Mouse (Mus musculus): ENCODE results near the gene Inpp4b.

Inpp4b gene

GRCm38 (mm10) chr8:81844104-81844982 lies 502.0 kb downstream of the Inpp4b start:
- DNase-seq (ENCODE audit: low spot score) = no peak

GRCm38 (mm10) chr8:81847929-81848328 lies 505.6 kb downstream of the Inpp4b start:
- DNase-seq (ENCODE audit: low spot score) = no peak

- no peak for DNase-seq (ENCODE audit: low spot score)
These were observed 507.6 kb downstream of the Inpp4b start for GRCm38 (mm10) chr8:81849976-81850375.

- DNase-seq (ENCODE audit: low spot score) = no peak
These were observed 510.8 kb downstream of the Inpp4b start for GRCm38 (mm10) chr8:81853184-81853583.

GRCm38 (mm10) chr8:81854543-81854942 lies 512.2 kb downstream of the Inpp4b start:
- no peak for DNase-seq (ENCODE audit: low spot score)

DNA sequence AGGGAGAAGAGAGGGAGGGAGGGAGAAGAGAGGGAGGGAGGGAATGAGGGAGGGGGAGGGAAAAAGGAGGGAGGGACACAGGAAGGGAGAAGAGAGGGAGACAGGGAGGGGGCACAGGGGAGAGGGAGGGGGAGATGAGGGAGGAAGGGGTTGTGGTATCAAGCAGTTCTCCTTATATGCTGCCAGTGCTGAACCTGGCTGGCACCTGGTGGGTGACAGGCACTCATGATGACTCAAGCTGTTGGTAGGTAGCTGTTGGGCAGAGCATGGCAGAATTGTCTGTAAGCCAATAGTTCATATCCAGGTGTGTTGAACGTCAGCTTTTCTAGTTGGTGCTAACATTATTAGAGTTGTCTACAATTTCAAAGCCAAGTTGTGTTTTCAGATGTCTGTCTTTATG lies 512.7 kb downstream of the Inpp4b start:
- no peak for DNase-seq (ENCODE audit: low spot score)

GRCm38 (mm10) chr8:81856120-81856519 lies 513.8 kb downstream of the Inpp4b start:
- DNase-seq (ENCODE audit: low spot score) = no peak

GRCm38 (mm10) chr8:81856608-81857007 lies 514.3 kb downstream of the Inpp4b start:
- no peak for DNase-seq (ENCODE audit: low spot score)

DNA sequence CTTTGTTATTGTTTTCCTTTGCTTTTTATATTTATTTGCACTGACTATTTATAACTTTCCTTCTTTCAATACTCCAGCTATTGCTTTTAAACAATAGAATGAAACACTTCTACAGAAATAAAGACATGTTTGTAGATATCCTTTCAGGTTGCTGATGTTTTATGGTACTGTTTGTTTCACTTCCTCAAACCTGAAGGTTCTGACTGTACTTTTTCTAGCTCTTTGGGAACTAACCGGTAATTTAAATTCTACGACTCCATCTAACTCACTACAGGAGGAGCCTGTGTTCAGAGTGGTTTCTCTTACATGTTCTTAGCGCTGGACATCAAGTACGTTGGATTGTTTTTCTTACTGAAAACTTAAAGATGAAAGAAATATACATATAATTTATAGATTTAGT lies 516.0 kb downstream of the Inpp4b start:
- no peak for DNase-seq (ENCODE audit: low spot score)

DNA sequence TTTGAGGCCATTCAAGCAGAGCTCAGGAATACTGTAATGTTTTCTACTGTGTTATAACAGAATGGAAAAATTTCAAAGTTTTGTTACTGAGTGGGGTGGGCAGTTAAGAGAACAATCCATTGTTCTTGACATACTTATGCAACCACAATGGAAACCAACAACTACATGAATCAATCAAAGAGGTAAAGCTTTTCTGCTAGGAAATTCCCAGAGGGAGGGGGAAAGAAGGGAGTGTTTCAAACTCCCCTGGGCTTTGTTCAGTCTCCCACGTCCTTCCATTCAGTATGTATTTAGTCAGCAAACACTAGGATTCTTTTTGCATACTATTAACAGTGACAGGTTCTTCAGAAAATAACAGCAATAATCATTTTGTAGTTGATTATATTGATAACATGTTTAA lies 517.4 kb downstream of the Inpp4b start:
- DNase-seq (ENCODE audit: low spot score) = no peak

DNA sequence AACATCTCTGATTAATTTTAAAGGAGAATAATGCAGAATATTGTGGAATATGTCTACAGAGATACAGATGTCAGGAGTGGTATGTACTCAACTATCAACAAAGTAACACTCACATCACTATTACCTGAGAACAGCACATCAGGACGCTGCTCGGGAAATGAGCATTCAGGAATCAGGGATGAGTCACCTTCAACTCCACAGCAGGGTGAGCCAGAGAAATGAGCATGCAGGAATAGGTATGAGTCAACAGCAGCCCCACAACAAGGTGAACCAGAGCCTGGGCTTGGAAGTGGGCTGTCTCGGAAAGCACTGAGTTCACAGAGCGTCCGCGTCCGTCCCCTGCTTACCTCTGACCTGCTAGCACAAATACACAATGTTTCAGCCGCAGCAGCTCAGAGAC lies 519.0 kb downstream of the Inpp4b start:
- DNase-seq (ENCODE audit: low spot score) = no peak

DNA sequence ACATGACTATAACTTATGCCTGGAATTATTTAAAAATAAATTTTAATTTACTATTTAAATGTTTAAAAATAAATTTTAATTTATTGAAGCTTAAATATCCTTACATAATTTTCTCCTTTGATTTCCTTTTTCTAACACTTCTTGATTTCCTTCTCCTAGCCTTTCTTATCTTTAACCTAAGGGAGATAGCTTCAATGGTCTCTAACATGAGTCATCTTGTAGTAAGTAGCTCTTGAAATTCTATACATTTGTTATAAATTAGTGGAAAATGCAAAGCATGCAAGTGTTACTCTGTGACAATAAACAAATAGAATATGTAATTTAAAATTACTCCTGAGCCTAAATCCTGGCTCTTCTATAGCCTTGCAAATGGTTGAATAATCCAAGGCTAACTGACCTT lies 520.4 kb downstream of the Inpp4b start:
- DNase-seq (ENCODE audit: low spot score) = no peak

DNA sequence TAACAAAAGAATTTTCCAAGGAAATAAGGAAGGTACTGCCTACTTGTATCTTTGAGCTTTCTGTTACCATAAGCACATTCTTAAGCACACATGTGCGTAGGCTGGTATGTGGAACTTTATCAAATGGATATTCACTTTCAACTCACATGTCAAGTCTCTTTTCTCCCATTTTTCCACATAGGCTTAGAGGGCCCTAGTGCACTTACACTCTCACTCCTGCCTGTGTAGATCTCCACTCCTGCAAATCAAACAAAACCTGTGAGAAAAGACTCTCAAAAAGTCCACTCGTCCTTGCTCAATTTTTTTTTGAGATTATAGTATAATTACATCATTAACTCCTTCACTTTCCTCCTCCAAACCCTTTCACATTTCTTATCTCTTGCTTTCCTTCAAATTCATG lies 522.0 kb downstream of the Inpp4b start:
- DNase-seq (ENCODE audit: low spot score) = no peak

DNA sequence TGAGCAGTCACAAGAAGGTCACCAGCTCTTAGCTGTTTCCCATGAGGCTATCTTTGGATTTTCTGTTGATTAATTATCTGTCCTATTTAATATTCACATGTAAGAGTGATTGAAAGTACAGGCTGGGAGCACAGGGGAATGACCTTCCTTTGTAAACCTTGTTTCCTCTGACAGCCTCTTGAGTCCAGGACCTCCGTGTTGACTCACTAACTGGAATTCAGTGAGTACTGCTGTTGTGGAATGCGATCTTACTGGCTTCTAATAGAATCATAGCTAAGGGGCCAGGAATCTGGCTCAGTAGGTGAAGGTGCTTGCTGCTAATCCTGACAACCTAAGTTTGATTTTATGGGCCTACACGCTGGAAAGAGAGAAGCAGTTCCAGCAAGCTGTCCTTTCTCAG lies 523.3 kb downstream of the Inpp4b start:
- DNase-seq (ENCODE audit: low spot score) = no peak

DNA sequence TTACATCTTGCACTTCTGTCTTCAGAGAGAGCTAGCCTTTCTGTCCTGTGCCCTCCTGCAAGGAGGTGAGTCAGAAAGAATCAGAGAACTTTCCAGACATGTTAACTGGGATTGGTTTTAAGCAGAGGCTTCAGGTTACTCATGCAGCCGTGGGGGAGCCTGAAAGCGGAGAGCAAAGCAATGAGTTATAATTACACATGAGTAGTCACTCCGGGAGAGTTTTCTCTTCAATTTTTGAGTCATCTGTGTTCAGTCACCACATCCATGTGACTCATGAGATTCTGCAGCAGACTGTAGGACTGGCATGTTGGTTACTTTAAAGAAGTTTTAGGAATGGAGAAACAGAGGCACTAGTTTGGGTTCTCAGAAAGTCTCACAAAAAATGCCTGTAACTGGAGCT lies 524.7 kb downstream of the Inpp4b start:
- no peak for DNase-seq (ENCODE audit: low spot score)

- no peak for DNase-seq (ENCODE audit: low spot score)
These were observed 528.1 kb downstream of the Inpp4b start for GRCm38 (mm10) chr8:81870466-81870865.

GRCm38 (mm10) chr8:81880071-81880470 lies 537.7 kb downstream of the Inpp4b start:
- no peak for DNase-seq (ENCODE audit: low spot score)

DNA sequence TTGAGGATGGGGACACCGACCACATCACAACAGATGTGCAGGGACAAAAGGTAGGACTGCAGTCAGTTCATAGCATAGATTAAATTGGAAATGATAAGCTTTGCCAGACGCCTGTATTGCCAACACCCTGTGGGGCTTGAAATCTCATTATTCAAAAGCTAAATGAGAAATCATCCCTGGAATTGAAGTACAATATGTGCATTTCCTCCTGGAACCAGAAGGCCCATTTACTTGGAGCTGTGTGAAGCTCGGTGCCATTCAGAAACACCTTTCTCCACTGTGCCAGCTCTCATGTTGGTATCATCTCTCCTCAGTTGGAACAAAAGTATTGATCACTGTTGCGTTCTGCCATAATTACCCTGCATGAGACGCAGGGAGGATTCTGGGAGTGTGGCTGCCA lies 541.8 kb downstream of the Inpp4b start:
- DNase-seq (ENCODE audit: low spot score) = no peak

- DNase-seq (ENCODE audit: low spot score) = no peak
These were observed 546.5 kb downstream of the Inpp4b start for GRCm38 (mm10) chr8:81888843-81889242.

DNA sequence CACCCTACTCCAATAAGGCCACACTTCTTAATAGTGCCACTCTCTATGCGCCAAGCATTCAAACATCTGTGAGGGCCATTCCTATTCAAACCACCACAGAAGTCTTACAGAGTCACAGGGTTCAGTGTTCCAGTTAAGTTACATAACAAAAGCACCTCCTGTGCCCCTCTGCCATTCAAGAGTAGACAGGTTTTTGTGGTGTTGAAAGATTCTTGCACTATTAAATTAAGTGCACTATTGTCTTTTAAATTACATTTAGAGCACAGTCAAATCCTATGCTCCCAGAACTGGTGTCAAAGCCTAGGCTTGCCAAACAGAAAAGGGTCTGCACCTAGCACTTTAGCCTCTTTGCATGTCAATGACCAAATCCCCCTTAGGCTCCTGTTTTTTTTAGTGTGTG lies 550.9 kb downstream of the Inpp4b start:
- no peak for DNase-seq (ENCODE audit: low spot score)

DNA sequence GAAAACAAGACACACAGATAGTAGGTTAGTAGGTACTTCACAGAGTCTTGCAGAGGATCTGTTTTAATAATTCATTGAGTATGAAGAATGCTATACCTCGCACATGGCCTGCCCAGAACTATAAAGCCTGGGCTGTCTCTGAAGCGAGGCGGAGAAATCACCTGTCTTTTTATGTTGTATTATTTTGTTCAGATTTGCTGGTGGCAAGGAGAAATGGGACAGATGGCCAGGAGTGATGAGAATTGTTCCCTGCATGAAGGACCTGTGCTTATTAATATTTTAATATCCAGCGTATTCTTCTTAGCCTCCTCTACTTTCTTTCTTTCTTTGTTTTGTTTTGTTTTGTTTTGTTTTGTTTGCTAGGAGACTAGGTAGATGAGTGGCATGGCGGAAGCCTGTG lies 604.5 kb downstream of the Inpp4b start:
- no peak for DNase-seq (ENCODE audit: low spot score)

GRCm38 (mm10) chr8:81953101-81953500 lies 610.7 kb downstream of the Inpp4b start:
- DNase-seq (ENCODE audit: low spot score) = no peak

DNA sequence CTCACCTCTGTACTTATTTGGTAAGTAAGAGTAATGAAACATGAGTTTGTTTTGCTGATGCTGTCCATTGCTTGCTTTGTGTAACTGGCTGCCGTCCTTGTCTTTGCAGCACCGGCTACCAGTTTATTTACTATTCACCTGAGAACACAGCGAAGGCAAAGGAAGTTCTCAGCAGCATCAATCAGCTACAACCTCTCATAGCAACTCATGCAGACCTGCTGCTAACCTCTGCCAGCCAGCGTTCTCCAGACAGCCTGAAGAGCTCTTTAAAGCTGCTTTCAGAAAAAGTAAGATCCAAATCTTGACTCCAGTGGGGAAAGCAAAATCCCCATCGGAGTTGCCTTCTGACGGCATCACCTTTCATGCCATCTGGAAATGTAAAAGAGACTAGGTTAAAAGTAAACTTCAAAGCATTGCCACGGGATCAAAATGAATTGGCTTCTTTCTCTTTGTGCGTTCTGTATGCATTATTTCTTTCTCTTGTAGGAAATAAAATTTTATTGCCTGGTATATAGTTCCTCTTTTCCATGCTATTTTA lies 642.8 kb downstream of the Inpp4b start:
- no peak for DNase-seq (ENCODE audit: low spot score)

GRCm38 (mm10) chr8:81992966-81993365 lies 650.6 kb downstream of the Inpp4b start:
- DNase-seq (ENCODE audit: low spot score) = no peak
